Mouse (Mus musculus) spleen, adult 2 months (tissue): ENCODE measurements around the gene Ncoa1.

Experiments
- CTCF ChIP-seq: fragments of 200-500 bp; IDR thresholded peaks from 2 replicates; pipeline ENCODE4 v1.5.1; 2011; ENCODE audit warnings: mild to moderate bottlenecking, inconsistent platforms; ENCODE audit not compliant: insufficient read depth, insufficient read length, insufficient replicate concordance; ENCODE audit errors: extremely low read depth
- POLR2A ChIP-seq: fragments of 200-500 bp; IDR thresholded peaks from 2 replicates; pipeline ENCODE4 v1.6.1; 2011; ENCODE audit warnings: low read depth, low read length, inconsistent platforms

DNA sequence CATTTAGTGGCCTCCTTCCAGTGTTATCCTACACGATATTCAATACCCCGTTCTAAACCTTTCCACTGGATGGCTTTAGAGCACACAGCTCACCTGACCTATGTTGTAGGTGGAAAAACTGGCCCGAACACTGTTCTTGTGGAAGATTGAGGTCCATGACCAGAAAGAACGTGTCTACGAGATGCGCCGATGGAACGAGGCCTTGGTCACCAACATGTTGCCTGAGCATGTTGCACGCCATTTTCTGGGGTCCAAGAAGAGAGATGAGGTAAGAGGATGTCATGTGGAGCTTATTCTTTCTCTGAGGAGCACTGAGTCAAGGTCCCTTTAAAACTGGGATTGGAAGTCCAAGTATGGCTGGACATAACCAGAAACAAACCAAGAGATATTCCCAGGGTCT is 267.8 kb downstream of the Ncoa1 start:
- TF ChIP-seq CTCF (no peak), POLR2A (no peak)
